Mouse (Mus musculus): Measurements from ENCODE around the gene Rhof.

Rhof gene

DNA sequence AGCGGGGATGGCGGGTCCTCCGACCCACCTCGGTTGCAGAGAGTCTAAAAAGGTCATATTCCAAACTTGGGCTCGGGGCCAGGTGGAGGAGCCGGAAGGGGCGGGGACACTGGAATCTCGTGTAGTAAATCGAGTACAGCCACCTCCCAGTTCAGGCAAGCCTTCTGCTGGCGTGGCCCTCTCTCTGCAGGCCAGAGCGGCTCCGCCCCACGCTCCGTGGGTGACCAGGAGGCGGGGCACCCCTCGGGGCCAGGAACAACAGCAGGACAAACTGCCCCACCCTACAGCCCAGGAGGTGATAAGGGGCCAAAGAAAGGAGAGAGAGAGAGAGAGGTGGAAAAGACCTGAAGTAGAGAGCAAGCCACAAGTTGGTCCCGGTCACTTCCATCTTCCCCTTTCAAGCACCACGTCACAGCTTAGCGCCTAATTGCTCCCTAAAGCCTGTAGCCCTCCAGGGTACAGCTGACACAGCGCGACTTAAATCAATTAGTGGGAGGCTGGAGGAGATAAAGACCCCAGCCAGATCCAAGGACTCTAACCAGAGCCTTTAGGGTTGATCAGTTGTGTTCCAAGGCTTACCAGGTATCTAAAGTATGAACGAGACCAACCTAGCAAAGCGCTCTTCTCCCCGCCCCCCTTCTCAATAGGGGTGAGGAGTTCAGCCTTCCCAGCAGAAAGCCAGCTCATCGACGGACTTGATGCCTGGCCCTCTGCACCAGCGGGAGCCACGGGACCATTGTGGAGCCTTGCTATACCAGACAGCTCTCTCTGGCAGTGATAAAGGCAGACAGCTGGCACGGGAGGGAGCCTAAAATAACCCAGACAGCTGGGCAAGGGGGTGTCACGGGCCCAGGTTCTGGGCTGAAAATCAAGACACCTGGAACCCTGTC, 3.2 kb upstream of the Rhof start:
- peak; percentile 87 for DNase-seq (ENCODE audit: low read depth)

DNA sequence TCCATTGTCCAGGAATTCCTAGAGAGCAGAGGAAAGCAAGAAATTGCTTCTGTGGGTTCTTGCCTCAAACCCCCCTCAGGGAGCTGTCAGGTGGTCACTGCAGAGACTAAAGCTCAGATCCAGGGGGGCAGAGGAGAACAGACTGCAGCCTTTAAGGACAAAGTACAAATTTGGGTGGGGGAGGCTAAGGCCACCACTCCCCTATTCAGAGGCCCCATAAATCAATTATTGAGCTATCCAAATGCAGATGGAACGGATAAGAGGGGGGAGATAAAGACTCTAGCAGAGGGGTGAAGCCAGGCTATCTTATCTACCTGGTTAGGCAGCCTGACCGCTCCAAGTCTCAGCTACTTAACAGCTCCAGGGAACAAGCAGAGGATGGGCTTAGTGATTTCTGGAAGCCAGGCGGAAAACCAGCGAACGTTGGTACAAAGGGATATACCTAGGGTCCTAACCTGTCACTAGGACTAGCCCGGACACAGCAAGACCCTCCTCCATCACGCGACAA, 2.4 kb upstream of the Rhof start:
- DNase-seq (ENCODE audit: low read depth): no peak

DNA sequence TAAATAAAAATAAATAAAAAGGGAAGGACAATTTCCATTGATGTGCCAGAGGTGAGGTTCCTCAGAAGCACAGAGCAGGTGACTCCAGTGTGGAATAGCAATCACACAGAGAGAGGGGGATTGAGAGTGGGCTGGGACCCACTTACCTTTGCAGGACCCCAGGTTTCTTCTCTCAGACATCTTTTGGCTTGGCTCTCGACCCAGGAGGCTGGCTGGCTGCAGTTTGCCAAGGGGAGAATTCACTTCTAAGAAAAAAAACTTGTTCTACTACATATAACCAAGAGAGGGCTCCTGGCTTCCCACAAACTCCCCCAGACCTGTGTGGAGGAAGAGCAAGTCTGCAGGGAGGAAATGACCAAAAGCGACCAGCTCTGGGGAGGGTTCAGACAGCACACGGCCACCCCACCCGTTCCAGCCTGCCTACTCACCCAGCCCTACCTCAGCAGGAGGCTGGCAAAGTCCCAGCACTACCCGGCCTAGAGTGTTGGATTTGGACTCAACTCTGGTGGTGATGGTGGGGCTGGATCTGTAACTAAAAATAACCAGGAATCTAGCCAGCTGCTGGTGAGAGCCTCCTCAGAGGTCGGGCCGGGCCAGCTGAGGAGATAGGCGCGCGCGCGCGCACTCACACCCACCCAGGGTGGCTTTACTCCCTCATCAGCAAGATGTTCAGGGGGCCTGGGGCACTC, 1.8 kb upstream of the Rhof start:
- DNase-seq (ENCODE audit: low read depth): peak; percentile 93

- DNase-seq (ENCODE audit: low read depth): no peak
Observed at GRCm38 (mm10) chr5:123133784-123134143, 1.3 kb upstream of the Rhof start.

DNA sequence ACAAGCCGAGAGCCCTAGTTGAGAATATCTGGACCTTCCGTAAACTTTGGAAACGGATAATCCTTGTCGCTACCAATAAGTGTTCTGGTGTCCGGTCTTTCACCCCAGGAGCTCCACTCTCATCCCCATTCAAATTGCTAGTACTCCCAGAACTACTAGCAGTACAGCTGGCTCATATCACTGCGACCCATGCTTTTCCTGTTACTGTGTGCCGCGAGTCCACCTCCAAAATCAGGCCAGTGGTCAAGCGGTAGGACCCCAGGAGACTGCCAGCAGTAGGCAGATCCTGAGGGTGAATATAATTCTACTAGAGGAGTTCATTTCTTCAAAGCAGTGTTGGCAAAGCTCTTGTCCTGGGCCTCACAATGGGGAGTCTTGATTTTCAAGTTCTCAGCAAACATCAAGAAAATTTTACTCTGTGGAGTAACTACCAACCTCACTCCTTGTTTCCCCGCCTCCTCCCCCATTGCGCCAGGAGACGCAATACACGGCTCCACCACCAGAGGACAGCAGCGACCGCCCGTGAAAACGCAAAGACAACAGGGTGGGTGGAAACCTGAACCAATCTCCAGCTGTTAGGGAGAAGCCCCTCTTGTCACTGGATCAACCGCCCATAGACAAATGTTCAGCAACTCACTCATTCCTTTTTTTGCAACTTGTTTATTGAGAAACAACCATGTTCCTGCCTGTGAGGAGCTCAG, 741 bp upstream of the Rhof start:
- DNase-seq (ENCODE audit: low read depth): no peak

DNA sequence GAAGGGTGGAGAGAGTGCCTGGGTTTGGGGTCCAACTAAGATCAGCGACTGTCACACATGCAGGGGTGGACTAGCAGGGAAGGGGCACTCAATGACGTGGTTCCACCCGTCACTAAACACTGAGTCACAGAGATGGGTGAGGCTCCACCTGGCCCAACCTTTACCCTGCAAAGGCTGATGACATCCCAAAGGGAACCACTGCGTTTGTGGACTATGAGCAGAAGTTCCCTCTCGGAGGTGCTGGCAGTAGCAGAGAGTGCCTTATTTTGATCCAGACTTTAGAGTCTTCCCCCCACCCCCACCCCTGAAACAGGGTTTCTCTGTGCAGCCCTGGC, 1.7 kb downstream of the Rhof start:
- DNase-seq (ENCODE audit: low read depth): no peak

- no peak for DNase-seq (ENCODE audit: low read depth)
Observed at GRCm38 (mm10) chr5:123130030-123130813, 2.3 kb downstream of the Rhof start.

DNA sequence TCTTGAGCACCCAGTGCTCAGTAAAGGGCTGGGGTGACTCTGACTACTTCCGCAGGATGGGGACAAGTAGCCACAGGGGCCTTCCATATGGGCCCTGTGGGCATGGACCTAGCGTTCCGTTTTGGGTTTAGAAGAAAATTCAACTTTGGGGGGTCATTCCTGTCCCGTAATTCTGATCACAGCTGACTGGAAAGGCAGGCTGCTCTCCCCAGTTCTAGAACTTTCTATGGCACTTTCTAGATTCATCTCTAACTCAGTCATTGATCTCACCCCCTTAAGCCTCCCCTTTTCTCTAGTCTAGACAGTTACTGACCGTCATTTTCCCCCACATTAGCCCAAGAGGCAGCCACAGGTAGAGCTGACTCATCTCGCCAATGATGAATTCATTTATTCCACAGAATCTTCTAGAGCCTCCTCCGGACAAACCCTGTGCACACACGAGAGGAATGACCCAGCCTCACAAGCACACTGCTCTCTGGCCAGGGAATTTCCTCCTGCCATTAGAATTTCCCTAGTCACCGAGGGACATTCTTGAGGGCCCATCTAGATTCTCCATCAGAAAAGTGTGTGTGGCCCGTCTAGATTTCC, 3.2 kb downstream of the Rhof start:
- no peak for DNase-seq (ENCODE audit: low read depth)

DNA sequence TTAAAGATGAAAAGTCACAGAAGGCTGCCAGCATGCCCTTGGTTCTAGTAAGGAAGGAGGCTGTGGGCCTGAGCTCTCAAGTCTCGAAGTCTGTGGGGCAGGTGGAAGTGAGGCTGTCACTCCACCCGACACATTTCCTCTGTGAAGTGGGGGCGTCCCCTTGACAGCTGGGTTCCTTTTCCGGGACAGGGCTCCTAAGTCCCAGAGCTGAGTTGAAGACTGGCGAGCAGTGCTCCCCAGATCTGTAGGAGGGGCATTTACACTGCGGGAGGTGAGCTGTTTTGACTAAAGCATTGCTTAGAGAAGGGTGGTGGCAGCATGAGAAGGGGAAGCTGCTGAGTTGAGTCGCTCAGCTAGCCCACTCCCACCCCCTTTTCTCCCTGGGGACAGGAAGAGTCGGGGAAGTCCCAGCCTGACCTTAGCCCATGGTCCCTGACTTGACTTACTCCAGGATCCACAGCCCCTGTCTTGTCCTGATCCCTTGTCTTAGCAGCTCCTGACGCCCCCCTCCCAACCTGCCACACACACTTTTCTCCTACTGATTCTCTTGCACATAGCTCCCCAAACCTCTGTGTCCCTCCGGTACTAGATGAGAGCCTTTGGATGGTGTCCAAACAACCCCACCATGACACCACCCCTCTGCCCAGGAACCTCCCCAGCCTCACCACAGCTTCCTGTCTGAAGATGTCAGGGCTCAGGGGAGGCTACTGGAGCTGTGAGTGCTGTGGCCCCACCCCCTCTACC, 3.9 kb downstream of the Rhof start:
- DNase-seq (ENCODE audit: low read depth): no peak

DNA sequence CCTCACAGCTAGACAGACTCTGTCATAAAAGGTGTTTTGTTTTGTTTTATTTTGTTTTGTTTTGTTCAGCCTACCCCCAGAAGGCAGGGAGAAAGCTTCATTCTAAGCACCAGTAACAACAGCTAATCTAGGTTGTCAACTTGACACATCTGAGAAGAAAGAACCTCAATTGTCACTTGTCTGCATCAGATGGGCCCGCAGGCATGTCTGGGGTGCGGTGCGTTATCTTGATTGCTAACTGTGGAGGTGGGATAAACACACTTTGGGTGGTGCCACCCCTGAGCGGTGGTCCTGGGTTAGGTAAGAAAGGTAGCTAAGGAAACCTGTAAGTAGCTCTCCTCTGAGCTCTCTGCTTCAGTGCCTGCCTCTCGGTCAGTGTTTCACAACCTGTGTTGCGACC, 5.5 kb downstream of the Rhof start:
- no peak for DNase-seq (ENCODE audit: low read depth)

DNA sequence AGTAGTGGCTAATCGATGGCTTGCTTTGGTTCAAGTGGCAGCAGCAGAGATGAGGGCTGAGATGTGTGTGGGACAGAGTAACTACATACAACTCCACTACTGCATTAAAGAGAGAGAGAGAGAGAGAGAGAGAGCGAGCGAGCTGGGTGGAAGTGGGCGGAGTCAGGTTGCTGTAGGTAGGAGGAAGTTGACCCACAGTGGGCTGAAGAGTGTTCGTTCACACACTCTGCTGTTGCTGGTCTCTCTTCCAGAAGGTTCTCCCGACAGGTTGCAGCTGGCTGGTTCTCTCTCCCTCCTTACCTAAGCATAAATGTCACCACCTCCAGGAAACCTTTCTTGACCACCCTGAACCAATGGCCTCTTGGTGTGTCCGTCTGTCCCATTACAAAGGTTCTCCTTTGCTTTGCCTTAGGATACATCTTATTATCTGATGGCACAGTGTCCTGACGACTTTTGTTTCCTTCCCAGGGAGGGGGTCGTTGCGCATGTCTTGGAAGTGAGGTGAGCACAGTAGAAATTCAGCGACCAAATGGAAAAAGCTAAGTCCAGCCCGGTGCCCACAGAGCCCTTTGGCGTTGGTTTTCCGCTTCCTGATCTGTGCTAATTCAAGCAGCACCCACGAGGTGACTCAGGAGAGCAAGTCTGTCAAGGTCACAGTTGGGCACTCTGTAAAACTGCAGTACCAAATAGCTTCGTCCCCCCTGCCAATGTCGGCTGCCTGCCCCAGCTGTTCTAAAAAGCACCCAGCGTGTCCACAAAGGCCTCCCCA, 6.7 kb downstream of the Rhof start:
- no peak for DNase-seq (ENCODE audit: low read depth)

GRCm38 (mm10) chr5:123125105-123125504, 7.4 kb downstream of the Rhof start:
- no peak for DNase-seq (ENCODE audit: low read depth)

- no peak for DNase-seq (ENCODE audit: low read depth)
Observed at GRCm38 (mm10) chr5:123122181-123122580, 10.3 kb downstream of the Rhof start.

DNA sequence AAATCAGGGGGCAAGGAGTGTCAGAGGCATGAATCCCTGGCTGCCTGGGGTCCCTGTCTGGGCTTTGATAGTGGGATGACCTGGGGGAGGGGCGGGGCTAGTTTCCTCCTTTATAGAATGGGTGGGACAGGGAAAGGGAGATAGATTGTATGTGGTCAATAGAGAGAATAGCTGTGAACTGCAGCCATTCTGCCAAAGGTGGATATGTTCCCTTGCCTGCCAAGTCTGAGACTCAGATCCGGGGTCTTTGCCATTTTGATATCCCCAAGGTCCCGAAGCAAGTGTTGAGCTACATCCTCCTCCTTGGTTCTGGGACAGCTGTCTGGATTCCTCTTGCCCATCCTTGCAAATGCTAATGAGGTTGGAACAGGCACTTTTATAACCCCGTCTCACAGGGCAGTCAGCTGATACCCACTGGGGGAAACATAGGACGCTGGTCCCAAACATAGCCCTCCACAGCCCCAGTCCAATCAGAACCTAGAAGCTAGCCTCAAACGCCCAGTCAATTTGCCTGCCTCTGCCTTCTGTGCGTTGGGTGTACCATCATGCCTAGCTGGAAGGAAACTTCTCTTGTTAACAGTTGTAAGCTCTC, 11.8 kb downstream of the Rhof start:
- no peak for DNase-seq (ENCODE audit: low read depth)

DNA sequence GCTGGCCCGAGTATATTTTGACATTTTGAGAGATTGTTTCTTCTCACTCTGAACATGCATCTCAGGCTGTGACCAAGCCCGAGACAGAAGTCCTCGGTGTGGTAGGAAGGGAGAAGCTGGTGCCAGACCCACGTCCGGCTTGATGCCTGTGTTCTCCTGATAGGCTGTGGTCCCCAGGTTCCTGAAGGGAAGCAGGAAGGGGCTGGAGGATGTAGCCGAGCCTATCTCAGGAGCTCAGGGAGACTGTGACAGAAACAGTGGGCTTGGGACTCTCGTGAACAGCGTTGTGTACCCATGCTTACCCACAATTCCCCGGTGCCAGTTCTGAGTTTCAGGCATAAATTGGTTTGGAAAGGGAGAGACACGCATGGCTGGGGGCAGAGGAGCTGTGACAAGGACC, 13.7 kb downstream of the Rhof start:
- DNase-seq (ENCODE audit: low read depth): no peak

GRCm38 (mm10) chr5:123117773-123118172, 14.7 kb downstream of the Rhof start:
- DNase-seq (ENCODE audit: low read depth): no peak

DNA sequence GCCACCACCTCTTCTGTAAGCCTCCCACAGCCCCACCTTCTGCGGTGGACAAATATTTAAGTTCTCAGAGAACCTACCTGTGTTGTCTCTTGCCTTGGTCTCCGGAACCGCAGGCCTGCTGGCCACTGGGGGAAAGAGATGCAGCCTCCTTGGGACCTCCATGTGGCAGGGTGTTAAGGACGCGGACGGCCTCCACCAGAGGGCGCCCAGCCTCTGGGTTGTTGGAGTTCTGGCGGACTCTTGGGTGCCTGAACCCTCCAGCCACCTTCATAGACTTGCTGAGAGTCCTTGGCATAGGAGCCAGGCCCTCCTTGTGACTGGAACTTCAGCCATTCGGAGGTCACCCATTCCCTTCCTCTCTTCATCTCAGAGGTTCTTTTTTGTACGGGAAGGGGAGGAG, 15.2 kb downstream of the Rhof start:
- no peak for DNase-seq (ENCODE audit: low read depth)

DNA sequence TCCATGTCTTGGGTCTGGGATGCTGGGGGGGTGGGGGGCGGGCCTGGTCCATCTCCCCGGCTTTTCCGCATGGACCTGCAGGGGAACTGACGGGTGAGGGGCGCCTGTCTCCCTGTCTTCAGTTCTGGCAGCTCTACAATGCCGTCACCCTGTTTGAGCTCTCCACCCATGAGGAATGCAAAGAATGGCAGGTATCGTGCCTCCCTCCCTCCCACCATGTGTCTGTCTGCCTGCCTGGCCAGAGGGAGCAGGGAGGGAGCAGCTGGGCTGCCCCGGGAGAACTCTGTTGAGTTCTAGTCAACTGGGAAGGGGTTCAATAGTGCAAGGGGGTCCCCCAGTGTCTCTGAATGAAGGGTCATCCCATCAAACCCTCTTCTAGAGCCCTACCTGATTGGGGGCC, 16.4 kb downstream of the Rhof start:
- no peak for DNase-seq (ENCODE audit: low read depth)

GRCm38 (mm10) chr5:123114924-123115323, 17.6 kb downstream of the Rhof start:
- DNase-seq (ENCODE audit: low read depth): no peak

DNA sequence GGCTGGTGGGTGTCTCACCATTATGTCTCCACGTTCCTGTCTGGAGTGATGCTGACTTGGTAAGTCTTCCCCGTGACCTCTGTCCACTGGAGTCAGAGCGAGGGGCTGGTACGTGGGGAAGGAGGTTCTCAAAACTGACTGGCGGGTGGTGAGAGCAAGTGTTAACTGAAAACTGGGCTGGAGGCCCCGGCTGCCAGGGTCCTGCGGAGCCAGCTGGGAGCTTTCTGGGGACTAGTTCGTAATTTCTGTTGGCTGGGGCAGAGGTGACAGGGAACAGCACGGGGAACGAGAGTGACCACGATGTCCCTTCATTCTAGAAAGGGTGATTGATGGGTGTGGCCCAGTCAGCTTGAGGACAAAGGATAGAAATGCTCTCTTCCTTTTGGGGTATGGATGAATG, 18.4 kb downstream of the Rhof start:
- no peak for DNase-seq (ENCODE audit: low read depth)

Data from fibroblast of lung, adult 2 months (primary cell).